Mouse (Mus musculus) E14TG2a.4 (cell line): ENCODE results near the gene Fth1.

Experiments used
- H3K27me3 ChIP-seq: 2 replicates; pipeline ENCODE4 v1.6.1; 2014; ENCODE audit warnings: low read length, control low read depth; ENCODE audit not compliant: insufficient read depth
- H3K36me3 ChIP-seq: 2 replicates; pipeline ENCODE4 v1.6.1; 2014; ENCODE audit warnings: low read length, control low read depth; ENCODE audit not compliant: insufficient read depth
- H3K4me1 ChIP-seq: replicated peaks from 2 replicates; pipeline ENCODE4 v1.6.1; 2014; ENCODE audit warnings: low read depth, low read length, control low read depth
- H3K4me3 ChIP-seq: replicated peaks from 2 replicates; pipeline ENCODE4 v1.5.1; 2014; ENCODE audit warnings: mild to moderate bottlenecking, low read length
- H3K9me3 ChIP-seq: 2 replicates; pipeline ENCODE4 v1.6.1; 2014; ENCODE audit warnings: low read length, control low read depth
- CTCF ChIP-seq: conservative IDR thresholded peaks from 2 replicates; pipeline ENCODE4 v1.5.1; 2014; ENCODE audit warnings: low read length
- NANOG ChIP-seq: IDR thresholded peaks from 2 replicates; pipeline ENCODE4 v1.6.1; 2014; ENCODE audit warnings: borderline replicate concordance, low read length, mixed read lengths
- POU5F1 ChIP-seq: IDR thresholded peaks from 2 replicates; pipeline ENCODE4 v1.6.1; 2014; ENCODE audit warnings: low read length, borderline replicate concordance

Gene Fth1

GRCm38 (mm10) chr19:10017637-10018526 is 37.5 kb downstream of the Fth1 start:
- Histone ChIP-seq H3K27me3 (peaks cover 48% of the 10 kb centered on the region), H3K9me3 (no peaks in the 10 kb centered on the region), H3K36me3 (no peaks in the 10 kb centered on the region), H3K4me3 (peak overlapping the region; percentile 84), H3K4me1 (peaks cover 74% of the 10 kb centered on the region)
- TF ChIP-seq POU5F1 (no peak), NANOG (no peak), CTCF (no peak)

GRCm38 (mm10) chr19:10018527-10018818 is 38.1 kb downstream of the Fth1 start:
- H3K4me1 ChIP-seq = peaks cover 74% of the 10 kb centered on the region
- no peaks in the 10 kb centered on the region for H3K36me3 ChIP-seq
- TF ChIP-seq CTCF (no peak), NANOG (no peak), POU5F1 (no peak)
- peaks cover 48% of the 10 kb centered on the region for H3K27me3 ChIP-seq
- H3K9me3 ChIP-seq = no peaks in the 10 kb centered on the region
- H3K4me3 ChIP-seq = peak overlapping the region; percentile 84

GRCm38 (mm10) chr19:10019214-10019760 is 38.9 kb downstream of the Fth1 start:
- H3K36me3 ChIP-seq = no peaks in the 10 kb centered on the region
- H3K9me3 ChIP-seq = no peaks in the 10 kb centered on the region
- H3K4me3 ChIP-seq = peak overlapping the region; percentile 84
- H3K27me3 ChIP-seq = peaks cover 51% of the 10 kb centered on the region
- TF ChIP-seq CTCF = no peak
- peaks cover 70% of the 10 kb centered on the region for H3K4me1 ChIP-seq

GRCm38 (mm10) chr19:10021981-10022380 is 41.6 kb downstream of the Fth1 start:
- no peaks in the 10 kb centered on the region for H3K9me3 ChIP-seq
- peaks cover 65% of the 10 kb centered on the region for H3K4me1 ChIP-seq
- H3K27me3 ChIP-seq = peaks cover 39% of the 10 kb centered on the region
- no peak overlapping the region for H3K4me3 ChIP-seq
- peaks cover under 1% of the 10 kb centered on the region; the same call in 1 of the 2 replicates for H3K36me3 ChIP-seq
- TF ChIP-seq POU5F1 (no peak), NANOG (no peak), CTCF (no peak)

DNA sequence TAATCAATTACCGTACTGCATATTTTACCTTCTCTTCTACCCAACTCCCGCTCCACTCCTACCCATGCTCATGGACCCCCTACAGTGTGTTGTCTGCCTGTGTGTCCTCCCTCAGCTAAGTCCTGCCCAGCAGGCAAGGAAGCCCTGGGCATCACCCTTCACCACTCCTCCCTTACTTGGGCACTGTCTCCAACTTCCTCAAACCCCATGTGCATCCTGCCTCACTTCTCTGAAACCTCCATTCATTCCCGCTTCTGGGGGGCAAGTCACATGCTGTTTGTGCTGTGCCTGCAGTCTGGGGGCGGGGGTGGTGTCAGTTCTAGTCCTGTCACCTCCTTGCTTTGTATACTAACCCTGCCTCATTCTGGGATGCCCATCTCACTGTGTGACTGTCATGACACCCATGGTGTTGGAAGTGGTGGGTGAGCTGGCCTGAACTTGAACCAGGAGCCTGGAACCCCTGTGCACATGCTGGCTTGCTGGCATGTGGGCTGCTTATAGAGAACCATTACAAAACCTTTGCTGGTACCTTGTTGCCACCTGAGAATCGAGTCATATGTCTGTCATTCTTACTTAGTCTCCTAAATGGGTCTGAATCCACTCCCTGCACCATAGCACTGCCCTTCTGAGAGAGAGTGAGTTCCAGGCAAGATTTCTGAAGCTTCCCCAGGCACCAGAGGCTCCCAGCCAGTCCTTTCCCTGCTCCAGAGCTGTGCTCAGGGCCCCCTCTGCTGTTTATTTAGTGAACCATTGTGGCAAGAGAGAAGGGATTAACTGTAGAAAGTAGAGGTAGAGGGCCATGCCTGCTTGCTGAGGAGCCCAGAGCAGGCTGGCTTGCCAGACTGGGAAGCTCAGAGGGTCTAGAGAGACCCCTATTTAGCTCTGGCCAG is 42.3 kb downstream of the Fth1 start:
- H3K9me3 ChIP-seq = no peaks in the 10 kb centered on the region
- peaks cover 40% of the 10 kb centered on the region for H3K27me3 ChIP-seq
- TF ChIP-seq NANOG (no peak), POU5F1 (no peak), CTCF (peak; percentile 21)
- peaks cover 59% of the 10 kb centered on the region for H3K4me1 ChIP-seq
- H3K4me3 ChIP-seq = no peak overlapping the region
- peaks cover 7% of the 10 kb centered on the region; the same call in 1 of the 2 replicates for H3K36me3 ChIP-seq

DNA sequence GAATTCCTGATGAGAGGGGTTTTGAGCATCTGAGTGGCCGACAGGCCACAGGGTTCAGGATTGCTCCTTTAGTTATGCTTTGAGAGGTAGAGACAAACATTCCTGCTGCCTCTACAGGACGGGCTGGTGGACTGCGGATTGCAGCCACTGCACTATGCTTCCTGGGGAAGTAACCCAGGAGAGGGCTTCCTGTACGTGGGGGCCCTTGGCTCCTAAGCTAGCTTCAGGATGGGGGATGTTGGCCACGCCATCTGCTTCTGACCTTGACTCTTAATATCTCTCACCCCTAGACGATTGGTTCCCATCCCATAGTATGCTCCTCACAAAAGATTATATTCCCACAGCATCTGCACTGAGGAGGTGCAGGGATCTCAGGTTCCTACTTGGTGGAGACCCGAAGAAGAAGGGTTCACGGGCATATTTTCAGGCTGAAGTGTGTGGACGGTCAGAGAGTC is 42.9 kb downstream of the Fth1 start:
- H3K4me1 ChIP-seq = peaks cover 55% of the 10 kb centered on the region
- TF ChIP-seq POU5F1 (no peak), NANOG (no peak), CTCF (no peak)

GRCm38 (mm10) chr19:10025169-10025875 is 44.9 kb downstream of the Fth1 start:
- peaks cover 24% of the 10 kb centered on the region; the same call in 1 of the 2 replicates for H3K36me3 ChIP-seq
- H3K4me1 ChIP-seq = peaks cover 36% of the 10 kb centered on the region
- H3K4me3 ChIP-seq = no peak overlapping the region
- TF ChIP-seq POU5F1 (no peak), NANOG (no peak), CTCF (no peak)
- peaks cover 27% of the 10 kb centered on the region for H3K27me3 ChIP-seq
- no peaks in the 10 kb centered on the region for H3K9me3 ChIP-seq

More for the DNA sequence above, 42.9 kb downstream of the Fth1 start:
- Histone ChIP-seq H3K27me3 (peaks cover 38% of the 10 kb centered on the region), H3K9me3 (no peaks in the 10 kb centered on the region), H3K36me3 (peaks cover 13% of the 10 kb centered on the region; the same call in 1 of the 2 replicates), H3K4me3 (no peak overlapping the region)

DNA sequence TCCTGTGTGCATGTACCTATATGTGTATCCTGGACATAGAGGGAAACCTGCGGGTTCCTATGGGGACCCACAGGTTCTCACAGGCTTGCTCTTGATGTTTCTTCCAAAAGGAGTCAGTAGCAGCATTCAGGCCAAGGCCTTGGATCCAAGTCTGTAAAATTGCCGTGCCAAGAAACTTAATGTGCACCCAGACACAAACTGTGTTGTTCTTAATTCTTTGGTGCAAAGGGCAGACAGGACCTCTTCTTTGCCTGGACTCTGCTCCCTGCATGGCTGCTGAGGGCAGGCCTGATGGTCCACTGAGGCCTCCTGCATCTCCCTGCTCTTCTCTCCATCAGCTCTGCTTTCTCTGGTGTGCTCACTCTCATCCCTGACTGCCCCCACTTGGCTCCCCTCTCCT is 49.3 kb downstream of the Fth1 start:
- no peak for TF ChIP-seq CTCF
- TF ChIP-seq NANOG = no peak
- TF ChIP-seq POU5F1 = no peak
- peaks cover 19% of the 10 kb centered on the region for H3K4me1 ChIP-seq
- no peak overlapping the region for H3K4me3 ChIP-seq
- H3K9me3 ChIP-seq = no peaks in the 10 kb centered on the region
- peaks cover 36% of the 10 kb centered on the region; the same call in 1 of the 2 replicates for H3K36me3 ChIP-seq
- peaks cover 24% of the 10 kb centered on the region for H3K27me3 ChIP-seq
